Mouse (Mus musculus) T-helper 2 cell (primary cell): Measurements from ENCODE around the gene Lpin1.

ENCODE experiments used
- in situ Hi-C: fragments of 300-600 bp; cut with MboI, MseI; formaldehyde crosslinking; loops from one replicate; pipeline ENCODE4 v1.15.1; 2025; ENCODE audit warnings: high pct_unique_total_duplicates

Lpin1 gene

GRCm38 (mm10) chr12:16619453-16619852, 8.7 kb upstream of the Lpin1 start:
- in situ Hi-C loops, result no loop called here

- in situ Hi-C loops, result no loop called here
These were observed 7.9 kb upstream of the Lpin1 start for GRCm38 (mm10) chr12:16618512-16619274.

DNA sequence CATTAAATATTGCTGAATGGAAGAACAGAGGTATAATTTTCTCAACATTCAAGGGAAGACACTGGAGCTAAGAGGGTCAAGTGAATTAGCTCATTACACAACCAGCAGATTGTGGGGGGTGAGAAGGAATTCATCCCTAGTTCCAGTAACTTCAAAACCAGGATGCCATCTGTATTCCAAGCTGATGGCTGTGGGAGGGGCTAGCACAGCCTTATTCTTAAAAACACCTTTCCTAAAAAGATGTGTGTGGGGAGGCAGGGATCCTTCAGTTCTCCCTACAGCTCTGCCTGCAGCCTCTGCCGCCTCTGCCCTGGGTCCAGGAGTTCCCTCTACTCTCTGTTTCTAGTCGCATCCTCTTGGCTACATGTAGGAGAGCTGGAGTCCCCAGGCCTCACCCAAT, 5.0 kb upstream of the Lpin1 start:
- in situ Hi-C loops, result no loop called here

DNA sequence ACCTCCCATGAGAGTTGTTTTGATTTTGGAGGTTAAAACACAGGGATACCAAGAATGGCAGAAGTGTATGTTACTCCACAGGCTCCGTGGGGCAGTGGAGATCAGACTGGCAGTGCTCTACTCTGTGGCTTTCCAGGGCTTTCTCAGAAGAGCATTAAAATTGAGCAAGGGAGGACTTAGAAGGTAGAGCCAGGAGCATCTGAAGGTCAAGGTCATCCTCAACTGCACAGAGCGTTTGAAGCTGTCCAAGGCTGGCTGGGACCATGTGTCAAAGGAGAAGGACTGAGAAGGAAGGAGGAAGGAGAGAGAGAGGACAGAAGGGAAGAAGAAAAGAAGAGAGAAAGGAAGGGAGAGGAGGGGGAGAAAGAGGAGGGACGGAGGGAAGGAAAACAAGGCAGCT, 3.8 kb upstream of the Lpin1 start:
- in situ Hi-C loops, result no loop called here

DNA sequence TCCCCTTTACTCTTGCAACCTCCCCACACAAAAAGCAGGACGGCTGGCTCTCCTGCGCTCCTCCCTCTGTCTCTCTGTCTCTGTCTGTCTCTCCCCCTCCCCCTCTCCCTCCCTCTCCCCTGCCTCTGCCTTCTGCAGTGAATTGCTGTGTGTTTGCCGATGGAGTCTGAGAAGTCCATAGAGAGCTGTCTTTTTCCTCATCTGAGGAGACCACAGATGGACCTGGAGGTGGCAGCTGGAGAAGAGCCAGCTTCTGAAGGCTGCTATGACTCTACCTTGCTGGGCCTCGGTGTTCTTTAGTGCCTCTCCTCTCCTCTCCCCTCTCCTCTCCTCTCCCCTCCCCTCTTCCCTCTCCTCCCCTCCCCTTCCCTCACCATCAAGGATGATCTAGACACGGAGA, 5.1 kb downstream of the Lpin1 start:
- in situ Hi-C loops, result loop anchor here (10.0 kb wide), 1 partner anchor 939 kb away; the partner anchor contains the start of gene Odc1

DNA sequence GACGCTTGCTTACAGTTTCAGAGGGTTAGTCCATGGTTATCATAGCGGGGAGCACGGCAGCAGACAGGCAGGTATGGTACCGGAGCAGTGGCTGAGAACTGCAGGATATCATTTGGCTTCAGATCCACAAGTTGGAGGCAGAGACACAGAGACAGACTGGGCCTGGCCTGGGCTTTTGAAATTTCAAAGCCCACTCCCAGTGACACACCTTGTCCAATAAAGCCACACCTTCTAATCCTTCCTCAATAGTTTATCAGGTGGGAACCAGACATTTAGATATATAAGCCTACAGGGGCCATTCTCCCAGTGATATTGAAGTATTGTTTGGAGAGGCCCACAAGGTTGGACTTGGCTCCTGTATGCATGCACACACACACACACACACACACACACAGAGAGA, 8.5 kb downstream of the Lpin1 start:
- in situ Hi-C loops, result loop anchor here (10.0 kb wide), 1 partner anchor 943 kb away; the partner anchor contains the start of gene Odc1

GRCm38 (mm10) chr12:16600374-16600773, 10.4 kb downstream of the Lpin1 start:
- in situ Hi-C loops, result loop anchor here (10.0 kb wide), 1 partner anchor 944 kb away; the partner anchor contains the start of gene Odc1

DNA sequence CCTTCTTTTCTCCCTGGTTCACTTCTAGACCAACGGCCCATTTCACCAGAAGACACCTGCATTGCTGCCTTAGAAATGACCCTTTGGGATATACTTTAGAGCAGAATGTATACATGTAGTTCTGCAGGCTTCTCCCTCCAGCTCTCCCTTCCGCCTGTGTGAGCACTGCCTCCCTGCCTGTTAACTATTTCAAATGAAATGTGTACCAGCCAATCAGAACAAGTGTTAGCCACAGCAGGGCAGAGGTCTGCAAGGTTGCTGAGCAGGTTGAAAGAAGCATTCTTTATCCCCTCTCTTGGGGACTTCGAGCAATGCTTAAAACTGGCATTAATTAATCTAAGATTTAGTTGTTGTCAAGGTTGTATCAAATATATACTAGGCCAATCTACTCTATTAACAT, 11.4 kb downstream of the Lpin1 start:
- in situ Hi-C loops, result no loop called here

- in situ Hi-C loops, result no loop called here
These were observed 17.0 kb downstream of the Lpin1 start for GRCm38 (mm10) chr12:16593761-16594160.

- in situ Hi-C loops, result no loop called here
These were observed 17.8 kb downstream of the Lpin1 start for GRCm38 (mm10) chr12:16593014-16593413.

GRCm38 (mm10) chr12:16592451-16592850, 18.3 kb downstream of the Lpin1 start:
- in situ Hi-C loops, result no loop called here

GRCm38 (mm10) chr12:16591453-16592200, 19.1 kb downstream of the Lpin1 start:
- in situ Hi-C loops, result no loop called here

DNA sequence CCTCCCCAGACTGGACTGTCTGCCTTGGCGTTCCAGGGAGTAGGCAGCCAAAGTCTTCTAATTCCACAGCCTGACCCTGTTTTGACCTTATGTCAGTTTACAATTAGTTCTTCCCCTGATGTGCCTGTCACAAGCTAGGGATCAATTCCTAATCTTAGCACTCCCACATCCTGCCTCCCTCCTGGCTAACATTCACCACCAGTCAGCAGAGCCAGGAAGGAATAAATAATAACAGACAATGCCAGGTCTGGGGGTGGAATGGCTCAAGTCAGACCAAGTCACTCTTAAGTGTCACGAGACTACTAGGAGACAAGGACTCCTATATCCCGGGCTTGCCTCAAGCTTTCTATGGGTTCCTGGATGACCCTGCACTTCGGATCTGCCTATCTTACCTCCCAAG, 20.8 kb downstream of the Lpin1 start:
- in situ Hi-C loops, result loop anchor here (5.0 kb wide), 1 partner anchor 292 kb away; no protein-coding TSS in a partner anchor

DNA sequence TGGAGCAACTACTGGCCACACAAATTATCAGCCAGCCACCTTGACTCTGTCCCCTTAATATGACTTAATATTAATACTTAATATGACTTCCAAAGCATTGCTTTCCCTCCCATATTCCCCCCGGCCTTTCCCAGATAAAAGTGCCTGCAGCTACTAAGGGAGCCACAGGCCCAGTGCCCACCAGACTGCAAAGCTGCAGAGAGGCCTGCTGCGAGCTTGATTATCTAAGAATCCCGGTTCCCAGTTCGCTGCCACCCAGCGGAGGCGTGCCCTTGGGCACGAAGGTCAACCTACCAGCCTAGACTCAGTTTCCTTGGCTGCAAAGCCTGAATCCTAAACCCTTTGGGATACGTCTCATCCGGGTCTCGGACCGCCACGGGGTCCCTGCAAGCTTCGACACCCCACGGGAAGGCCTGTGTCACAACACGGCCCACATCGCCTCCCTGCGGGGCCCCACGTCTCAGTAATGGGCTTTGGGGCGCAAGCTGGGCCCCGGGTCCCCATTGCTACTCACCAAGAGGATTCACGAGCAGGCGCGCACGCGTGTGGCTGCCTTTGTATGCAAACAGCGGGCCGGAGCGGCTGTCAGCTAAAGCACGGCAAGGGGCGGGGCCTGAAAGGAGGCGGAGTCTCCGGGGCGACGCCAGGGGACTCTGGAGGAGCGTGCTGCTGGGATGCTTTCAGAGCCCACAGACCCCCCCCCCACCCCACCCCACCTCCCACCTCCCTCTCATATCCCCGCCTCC, 21.4 kb downstream of the Lpin1 start:
- in situ Hi-C loops, result loop anchor here (5.0 kb wide), 1 partner anchor 293 kb away; no protein-coding TSS in a partner anchor

GRCm38 (mm10) chr12:16588396-16589042, 22.2 kb downstream of the Lpin1 start:
- in situ Hi-C loops, result loop anchor here (5.0 kb wide), 1 partner anchor 294 kb away; no protein-coding TSS in a partner anchor

DNA sequence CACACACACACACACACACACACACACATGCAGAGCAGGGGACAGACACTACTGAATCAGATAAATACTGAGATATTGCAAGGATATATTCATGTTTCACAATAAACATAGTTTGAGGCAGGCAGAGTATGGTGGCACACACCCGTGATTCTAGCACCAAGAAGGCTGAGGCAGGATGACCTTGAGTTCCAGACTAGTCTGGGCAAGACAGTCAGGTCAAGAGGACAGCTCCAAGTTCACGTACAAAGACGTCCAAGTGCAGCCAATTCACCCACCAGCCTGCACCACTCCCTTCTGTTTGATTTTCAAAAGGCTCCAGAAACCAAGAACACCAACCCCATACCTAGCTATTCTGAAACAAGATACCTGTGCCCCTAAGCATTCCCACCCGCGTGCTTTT, 23.0 kb downstream of the Lpin1 start:
- in situ Hi-C loops, result loop anchor here (5.0 kb wide), 1 partner anchor 295 kb away; no protein-coding TSS in a partner anchor

- in situ Hi-C loops, result loop anchor here (5.0 kb wide), 1 partner anchor 295 kb away; no protein-coding TSS in a partner anchor
These were observed 23.7 kb downstream of the Lpin1 start for GRCm38 (mm10) chr12:16587111-16587510.

GRCm38 (mm10) chr12:16584964-16585363, 25.8 kb downstream of the Lpin1 start:
- in situ Hi-C loops, result loop anchor here (5.0 kb wide), 1 partner anchor 297 kb away; no protein-coding TSS in a partner anchor

- in situ Hi-C loops, result no loop called here
These were observed 26.6 kb downstream of the Lpin1 start for GRCm38 (mm10) chr12:16584035-16584682.

- in situ Hi-C loops, result no loop called here
These were observed 27.5 kb downstream of the Lpin1 start for GRCm38 (mm10) chr12:16583313-16583712.

DNA sequence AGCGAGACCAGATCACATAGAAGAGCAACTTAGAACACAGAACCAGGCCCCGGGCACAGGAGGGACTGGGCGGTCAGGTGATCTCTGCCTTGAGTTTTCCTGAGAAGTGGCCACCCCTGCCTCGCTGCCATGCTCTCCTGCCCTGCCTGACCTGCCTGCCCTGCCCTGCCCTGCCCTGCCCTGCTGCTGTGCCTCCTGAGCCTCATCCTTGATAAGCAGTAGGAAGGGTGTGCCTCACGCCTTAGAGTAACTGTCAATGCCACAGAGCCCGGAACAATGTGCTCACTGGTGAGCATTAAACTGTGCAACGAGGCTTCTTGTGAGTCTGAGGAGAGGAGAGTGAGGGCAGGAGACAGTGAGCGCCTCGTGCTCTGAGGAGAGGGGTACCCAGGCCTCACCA, 30.5 kb downstream of the Lpin1 start:
- in situ Hi-C loops, result no loop called here
